Mouse (Mus musculus) liver, embryonic 14.5 days (tissue): Measurements from ENCODE around the gene Slc22a21. TPM values are rescaled to one million over a fixed set of nuclear protein-coding genes. Genes with fewer than 3 reads are reported as not detected.
"Not testable (repeated sequence)": the region's sequence is repeated elsewhere in the genome, so short reads cannot be mapped to it uniquely, and the experiment has no call there.

Source experiments
- ATAC-seq: fragments of 200-750 bp; cut with Nextera tagmentation; 2 replicates; pipeline ENCODE4 v1.8.0; 2017; ENCODE audit warnings: moderate number of reproducible peaks, mild to moderate bottlenecking, moderate library complexity; ENCODE audit not compliant: insufficient read depth
- DNase-seq, 3 experiments: peaks; one replicate each; pipeline ENCODE4 v3.0.0-alpha.2; 2012 to 2013; ENCODE audit warnings: low read depth in 3 of 3, low spot score in 3 of 3
- H3K27ac ChIP-seq: fragments of 300-500 bp; sonication (generic); 2 replicates; pipeline ENCODE4 v1.5.1; 2014; ENCODE audit warnings: moderate library complexity, mild to moderate bottlenecking, control low read depth, inconsistent platforms
- H3K27me3 ChIP-seq: fragments of 300-500 bp; sonication (generic); 2 replicates; pipeline ENCODE4 v1.6.1; 2014; ENCODE audit warnings: mild to moderate bottlenecking, low read length, moderate library complexity; ENCODE audit not compliant: control insufficient read depth, insufficient read depth
- H3K36me3 ChIP-seq: fragments of 300-500 bp; sonication (generic); replicated peaks from 2 replicates; pipeline ENCODE4 v1.6.1; 2014; ENCODE audit warnings: low read depth; ENCODE audit not compliant: control insufficient read depth, insufficient read depth
- H3K4me1 ChIP-seq, 2 experiments: fragments of 200-500 bp in 1 of 2; fragments of 300-500 bp in 1 of 2; sonication (generic) in 1 of 2; replicated peaks; 2 replicates each; pipeline ENCODE4 v1.6.1; 2012 to 2014; ENCODE audit warnings: antibody characterized with exemption in 1 of 2, inconsistent platforms in 1 of 2, low read length in 1 of 2; ENCODE audit not compliant: control insufficient read depth in 2 of 2, insufficient read depth in 2 of 2
- H3K4me2 ChIP-seq: fragments of 300-500 bp; sonication (generic); 2 replicates; pipeline ENCODE4 v1.6.1; 2014; ENCODE audit warnings: low read depth, mild to moderate bottlenecking, control low read depth, moderate library complexity
- H3K4me3 ChIP-seq, 2 experiments: fragments of 200-500 bp in 1 of 2; fragments of 300-500 bp in 1 of 2; sonication (generic) in 1 of 2; 2 replicates each; pipeline ENCODE4 v1.5.1; 2012 to 2014; ENCODE audit warnings: low read depth in 2 of 2, low read length in 2 of 2, mild to moderate bottlenecking in 2 of 2, control low read depth in 1 of 2, inconsistent platforms in 1 of 2, moderate library complexity in 1 of 2; ENCODE audit not compliant: insufficient read depth in 1 of 2
- H3K9ac ChIP-seq: fragments of 300-500 bp; sonication (generic); replicated peaks from 2 replicates; pipeline ENCODE4 v1.6.1; 2014; ENCODE audit warnings: mild to moderate bottlenecking, control low read depth, moderate library complexity
- H3K9me3 ChIP-seq: fragments of 300-500 bp; sonication (generic); 2 replicates; pipeline ENCODE4 v1.6.1; 2016; ENCODE audit warnings: low read length, mixed read lengths; ENCODE audit not compliant: control insufficient read depth
- CTCF ChIP-seq: IDR thresholded peaks from 2 replicates; pipeline ENCODE4 v1.5.1; 2016; ENCODE audit warnings: antibody characterized with exemption, low read depth, control low read depth
- EP300 ChIP-seq: IDR thresholded peaks from 2 replicates; pipeline ENCODE4 v1.6.1; 2016; ENCODE audit warnings: antibody characterized with exemption, low read depth
- WGBS: fragments of 180-500 bp; shearing (Covaris S2); extraction: QIAGEN DNeasy Blood & Tissue Kit; methylation state at CpG from one replicate; pipeline ENCODE4 v1.1.7; 2014; ENCODE audit not compliant: insufficient replicate concordance; 5-methylcytosine and 5-hydroxymethylcytosine counted together
- polyA plus RNA-seq, 2 experiments: library from polyadenylated mRNA; depleted of rRNA in 1 of 2; stranded (reverse) in 1 of 2; unstranded in 1 of 2; fragments of >200 nt; fragmentation: Nextera tagmentation in 1 of 2; extraction: Ambion mirVana in 1 of 2; gene quantifications; 2 replicates each; pipeline versions ENCODE4 v1.2.1 to v1.2.3; 2012 to 2014

Gene Slc22a21
- polyA plus RNA-seq, 2 experiments = 1.7 to 2.8 TPM

- not testable (repeated sequence) for H3K4me3 ChIP-seq, H3K9me3 ChIP-seq, DNase-seq, H3K27me3 ChIP-seq
- peak; percentile 46 for TF ChIP-seq EP300
- Histone ChIP-seq H3K4me2 (peak overlapping the region; percentile 71), H3K9ac (peak overlapping the region; percentile 61), H3K36me3 (peaks cover 57% of the 10 kb centered on the region), H3K27ac (peak overlapping the region; percentile 94), H3K4me1 (peaks cover 42 to 49% of the 10 kb centered on the region in 2 experiments)
- 14% methylated on average over 5 of the region's 5 CpGs for WGBS
- ATAC-seq = peak; percentile 61
These were observed 26.2 kb upstream of the Slc22a21 start for GRCm38 (mm10) chr11:54006362-54006761.

- Histone ChIP-seq H3K9me3 (no peaks in the 10 kb centered on the region), H3K36me3 (peaks cover 67% of the 10 kb centered on the region), H3K4me2 (peak overlapping the region; percentile 71), H3K4me3 (peak overlapping the region in 1 of 2 experiments; percentile 25; a peak in 1 of 4 replicates), H3K4me1 (peaks cover 42 to 49% of the 10 kb centered on the region in 2 experiments), H3K27ac (peak overlapping the region; percentile 94), H3K9ac (peak overlapping the region; percentile 61), H3K27me3 (no peaks in the 10 kb centered on the region)
- 39% methylated on average over 3 of the region's 3 CpGs for WGBS
- DNase-seq (peak; percentile 84 to 91 (median 86)), ATAC-seq (peak; percentile 97)
- TF ChIP-seq EP300 (peak; percentile 91), CTCF (no peak)
These were observed 24.6 kb upstream of the Slc22a21 start for GRCm38 (mm10) chr11:54004734-54005133.

DNA sequence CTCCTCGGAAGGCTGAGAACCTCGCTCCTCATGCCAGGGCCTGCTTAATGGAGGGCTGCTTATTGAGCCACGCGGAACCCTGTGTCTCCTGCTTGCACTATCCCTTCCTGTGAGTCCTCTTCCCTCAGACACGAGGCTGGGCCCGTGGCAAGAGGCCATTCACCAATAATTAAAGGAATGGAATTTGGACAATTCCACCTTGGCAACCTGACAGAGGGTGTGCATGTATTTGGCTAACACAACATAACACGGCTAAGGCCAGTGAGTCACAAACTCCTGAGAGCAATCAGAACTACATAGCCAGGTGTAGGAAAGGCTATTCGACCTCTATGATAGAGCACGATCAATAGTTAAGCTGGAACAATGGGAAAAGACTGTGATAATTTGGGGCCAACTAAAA, 24.1 kb upstream of the Slc22a21 start:
- no peak for ATAC-seq
- Histone ChIP-seq H3K4me3 (peak overlapping the region in 1 of 2 experiments; percentile 25; a peak in 1 of 4 replicates), H3K4me2 (peak overlapping the region; percentile 71), H3K4me1 (peaks cover 42 to 49% of the 10 kb centered on the region in 2 experiments), H3K36me3 (peaks cover 65% of the 10 kb centered on the region), H3K9me3 (no peaks in the 10 kb centered on the region), H3K27me3 (no peaks in the 10 kb centered on the region), H3K9ac (peak overlapping the region; percentile 57), H3K27ac (peak overlapping the region; percentile 94)
- WGBS = 65% methylated on average over 9 of the region's 9 CpGs
- DNase-seq = no peak
- TF ChIP-seq CTCF = no peak
- no peak for TF ChIP-seq EP300

DNA sequence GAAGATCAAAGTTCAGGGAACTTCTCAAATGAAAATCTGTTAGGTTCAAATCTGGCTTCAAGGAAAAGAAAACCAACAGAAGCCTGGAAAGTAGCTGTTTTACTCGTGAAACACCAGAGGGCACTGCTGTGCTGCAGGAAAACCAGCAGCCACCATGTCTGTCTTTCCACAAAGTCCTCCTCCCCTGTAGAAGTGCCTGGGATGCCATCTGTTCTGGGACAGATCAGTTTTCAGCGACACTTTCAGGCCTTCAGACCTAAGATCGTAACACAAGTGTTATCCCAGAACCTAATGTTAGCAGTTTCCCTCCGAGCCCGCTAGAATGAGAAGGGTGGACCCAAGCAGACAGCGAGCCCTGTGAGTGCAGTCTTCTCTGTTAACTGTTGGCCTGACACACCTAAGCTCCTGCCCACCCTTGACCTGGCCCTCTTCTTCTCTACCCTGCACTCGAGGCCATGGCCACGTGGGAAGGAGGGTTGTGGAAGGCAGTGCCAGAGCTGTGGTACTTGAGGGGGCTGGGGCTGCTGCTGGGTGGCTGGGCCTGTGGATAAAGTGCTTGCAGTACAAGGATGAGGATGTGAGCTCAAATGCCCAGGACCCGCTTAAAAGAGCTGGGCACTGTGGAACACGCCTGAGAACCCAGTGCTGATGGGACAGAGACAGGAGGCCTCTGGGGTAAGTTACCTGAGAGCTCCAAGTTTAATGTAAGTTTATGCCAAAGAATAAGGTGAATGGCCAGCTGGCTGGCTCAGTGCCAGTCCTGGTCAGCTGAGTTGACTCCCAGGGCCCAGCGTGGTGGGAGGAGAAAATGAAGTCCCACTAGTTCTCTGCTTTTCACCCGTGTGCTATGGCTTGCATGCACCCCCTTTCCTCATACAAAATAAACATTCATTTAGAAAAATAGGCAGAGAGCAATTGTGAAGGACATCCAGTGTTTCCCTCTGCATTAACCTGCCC, 22.9 kb upstream of the Slc22a21 start:
- H3K27me3 ChIP-seq, H3K4me2 ChIP-seq, H3K4me3 ChIP-seq, H3K9ac ChIP-seq, ATAC-seq, H3K9me3 ChIP-seq: not testable (repeated sequence)
- peak in 2 of 3 experiments; percentile 41 to 47 for DNase-seq
- H3K4me1 ChIP-seq = peaks cover 42 to 46% of the 10 kb centered on the region in 2 experiments
- TF ChIP-seq CTCF (peak; percentile 83), EP300 (peak; percentile 38; the same call in 1 of the 2 replicates)
- peaks cover 66% of the 10 kb centered on the region for H3K36me3 ChIP-seq
- WGBS = 49% methylated on average over 12 of the region's 12 CpGs
- peak overlapping the region; percentile 94 for H3K27ac ChIP-seq

- no peak for TF ChIP-seq EP300
- peak; percentile 90 for TF ChIP-seq CTCF
- Histone ChIP-seq H3K9me3 (no peaks in the 10 kb centered on the region), H3K36me3 (peaks cover 70% of the 10 kb centered on the region), H3K4me3 (no peak overlapping the region), H3K4me1 (peaks cover 35 to 39% of the 10 kb centered on the region in 2 experiments), H3K27ac (no peak overlapping the region), H3K4me2 (no peak overlapping the region), H3K9ac (no peak overlapping the region), H3K27me3 (no peaks in the 10 kb centered on the region)
- ATAC-seq (no peak), DNase-seq (peak in 1 of 3 experiments; percentile 49)
- WGBS = 16% methylated on average over 5 of the region's 5 CpGs
These were observed 22.1 kb upstream of the Slc22a21 start for GRCm38 (mm10) chr11:54002147-54002760.
